Mouse (Mus musculus): Measurements from ENCODE around the gene Pabpn1l. TPM values are rescaled to one million over a fixed set of nuclear protein-coding genes. Genes with fewer than 3 reads are reported as not detected.
"Not testable (repeated sequence)": the region's sequence is repeated elsewhere in the genome, so short reads cannot be mapped to it uniquely, and the experiment has no call there.

Gene Pabpn1l
- polyA plus RNA-seq, 1 experiment from 2014 or later = not detected

DNA sequence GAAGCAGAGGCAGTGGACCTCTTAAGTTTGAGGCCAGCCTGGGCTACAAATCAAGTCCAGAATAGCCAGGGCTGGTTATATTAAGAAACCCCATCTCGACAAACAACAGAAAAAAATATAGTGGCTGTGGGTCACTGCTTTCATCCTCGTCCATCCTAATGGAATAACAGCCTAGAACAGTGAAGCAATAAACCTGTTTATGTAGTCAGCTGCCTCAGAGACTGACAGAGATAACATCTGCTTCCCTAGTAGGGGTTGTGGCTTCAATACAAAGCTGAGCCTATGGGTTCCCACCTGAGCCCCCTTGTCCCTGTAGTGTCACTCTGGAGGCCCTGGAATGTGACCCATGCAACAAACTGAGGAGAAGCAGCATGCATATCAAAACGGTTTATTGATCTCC lies 48.3 kb downstream of the Pabpn1l start:
- 60% methylated on average over 3 of the region's 3 CpGs for WGBS (ENCODE audit: insufficient replicate concordance)
- H3K9me3 ChIP-seq (replicated peaks; ENCODE audit: control insufficient read depth, low read length) = no peaks in the 10 kb centered on the region
- H3K36me3 ChIP-seq (ENCODE audit: control insufficient read depth, insufficient read depth, low read length) = peaks cover 34% of the 10 kb centered on the region
- peak overlapping the region; percentile 59; the same call in 1 of the 2 replicates for H3K27ac ChIP-seq (ENCODE audit: low read depth, low read length)
- H3K4me1 ChIP-seq (ENCODE audit: control insufficient read depth, insufficient read depth, low read length) = peaks cover 37% of the 10 kb centered on the region
- H3K27me3 ChIP-seq (ENCODE audit: control insufficient read depth, insufficient read depth, low read length) = no peaks in the 10 kb centered on the region
- H3K4me3 ChIP-seq (ENCODE audit: low read depth, low read length) = no peak overlapping the region
- no peak overlapping the region for H3K9ac ChIP-seq (ENCODE audit: low read depth, low read length)
- peak overlapping the region; percentile 88; the same call in 1 of the 2 replicates for H3K4me2 ChIP-seq
- ATAC-seq (replicated peaks; ENCODE audit: insufficient number of reproducible peaks, low FRiP score, low TSS enrichment) = no peak

DNA sequence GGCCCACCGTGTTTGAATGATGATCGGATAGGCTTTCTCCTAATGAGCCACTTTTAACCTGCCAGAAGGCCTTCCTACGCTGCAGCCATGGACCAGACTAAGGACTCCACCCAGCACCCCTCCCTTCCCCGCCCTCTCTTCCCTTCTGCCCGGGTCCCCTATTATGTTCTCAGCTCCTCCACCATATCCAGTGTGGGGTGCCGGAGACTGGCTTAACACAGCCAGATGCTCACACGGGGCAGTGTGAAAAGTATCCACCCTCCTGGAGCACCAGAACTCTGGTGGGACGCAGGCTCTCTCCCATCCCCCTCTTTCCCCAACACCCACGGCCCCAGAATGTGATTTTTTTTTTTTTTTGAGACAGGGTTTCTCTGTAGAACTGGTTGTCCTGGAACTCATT lies 49.0 kb downstream of the Pabpn1l start:
- Histone ChIP-seq H3K27me3 (ENCODE audit: control insufficient read depth, insufficient read depth, low read length) (no peaks in the 10 kb centered on the region), H3K4me1 (ENCODE audit: control insufficient read depth, insufficient read depth, low read length) (peaks cover 40% of the 10 kb centered on the region), H3K36me3 (ENCODE audit: control insufficient read depth, insufficient read depth, low read length) (peaks cover 34% of the 10 kb centered on the region), H3K4me3 (ENCODE audit: low read depth, low read length) (no peak overlapping the region), H3K4me2 (no peak overlapping the region), H3K27ac (ENCODE audit: low read depth, low read length) (no peak overlapping the region), H3K9ac (ENCODE audit: low read depth, low read length) (no peak overlapping the region), H3K9me3 (replicated peaks; ENCODE audit: control insufficient read depth, low read length) (no peaks in the 10 kb centered on the region)
- ATAC-seq (replicated peaks; ENCODE audit: insufficient number of reproducible peaks, low FRiP score, low TSS enrichment) = no peak
- 64% methylated on average over 9 of the region's 9 CpGs for WGBS (ENCODE audit: insufficient replicate concordance)

DNA sequence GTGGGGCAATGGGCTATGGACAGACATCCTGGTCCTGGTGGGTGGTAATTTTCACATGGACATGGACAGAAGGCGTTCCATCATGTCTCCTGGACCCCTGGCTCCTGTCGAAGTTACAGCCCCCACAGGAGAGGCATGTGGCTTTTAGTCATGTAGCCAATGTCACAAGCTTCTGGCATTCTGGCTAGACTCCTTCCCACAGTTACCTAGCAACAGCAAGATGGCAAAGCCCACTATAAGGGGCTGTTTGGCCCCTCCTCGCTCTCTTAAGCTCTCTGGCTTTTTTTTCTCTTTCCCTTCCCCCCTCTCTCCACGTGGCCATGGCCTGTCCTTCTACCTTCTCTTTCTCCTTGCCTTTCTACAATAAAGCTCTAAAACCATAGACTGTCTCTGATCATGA lies 49.4 kb downstream of the Pabpn1l start:
- H3K4me1 ChIP-seq (ENCODE audit: control insufficient read depth, insufficient read depth, low read length) = peaks cover 41% of the 10 kb centered on the region

DNA sequence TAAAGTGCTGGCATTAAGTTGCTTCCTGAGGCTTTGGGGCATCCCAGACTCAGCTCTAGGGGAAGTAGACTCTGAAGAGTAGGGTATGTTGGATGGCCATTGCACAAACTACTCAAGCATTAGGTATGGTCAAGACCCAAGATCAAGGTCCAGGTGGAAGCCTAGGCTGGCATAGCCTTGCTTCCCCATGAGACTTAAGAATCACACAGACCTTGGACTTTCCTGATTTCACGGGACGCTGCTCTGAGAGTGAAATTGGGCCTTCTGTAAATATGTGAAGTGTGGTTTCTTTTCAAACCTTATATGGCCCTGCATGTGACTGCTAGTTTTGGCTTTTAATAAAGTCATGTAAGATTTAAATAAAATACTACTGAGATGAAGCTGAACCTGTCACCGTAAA lies 49.8 kb downstream of the Pabpn1l start:
- Histone ChIP-seq H3K27me3 (ENCODE audit: control insufficient read depth, insufficient read depth, low read length) (no peaks in the 10 kb centered on the region), H3K4me1 (ENCODE audit: control insufficient read depth, insufficient read depth, low read length) (peaks cover 41% of the 10 kb centered on the region), H3K9me3 (replicated peaks; ENCODE audit: control insufficient read depth, low read length) (no peaks in the 10 kb centered on the region), H3K4me3 (ENCODE audit: low read depth, low read length) (no peak overlapping the region), H3K27ac (ENCODE audit: low read depth, low read length) (no peak overlapping the region), H3K36me3 (ENCODE audit: control insufficient read depth, insufficient read depth, low read length) (peaks cover 34% of the 10 kb centered on the region), H3K4me2 (no peak overlapping the region), H3K9ac (ENCODE audit: low read depth, low read length) (no peak overlapping the region)
- 98% methylated on average over 3 of the region's 3 CpGs for WGBS (ENCODE audit: insufficient replicate concordance)
- no peak for ATAC-seq (replicated peaks; ENCODE audit: insufficient number of reproducible peaks, low FRiP score, low TSS enrichment)

More for the DNA sequence above, 49.4 kb downstream of the Pabpn1l start:
- ATAC-seq (replicated peaks; ENCODE audit: insufficient number of reproducible peaks, low FRiP score, low TSS enrichment); H3K4me3 ChIP-seq (ENCODE audit: low read depth, low read length); H3K9ac ChIP-seq (ENCODE audit: low read depth, low read length); H3K27ac ChIP-seq (ENCODE audit: low read depth, low read length); H3K9me3 ChIP-seq (replicated peaks; ENCODE audit: control insufficient read depth, low read length); H3K27me3 ChIP-seq (ENCODE audit: control insufficient read depth, insufficient read depth, low read length); H3K4me2 ChIP-seq: not testable (repeated sequence)
- WGBS (ENCODE audit: insufficient replicate concordance) = 53% methylated on average over 4 of the region's 4 CpGs
- H3K36me3 ChIP-seq (ENCODE audit: control insufficient read depth, insufficient read depth, low read length) = peaks cover 34% of the 10 kb centered on the region

DNA sequence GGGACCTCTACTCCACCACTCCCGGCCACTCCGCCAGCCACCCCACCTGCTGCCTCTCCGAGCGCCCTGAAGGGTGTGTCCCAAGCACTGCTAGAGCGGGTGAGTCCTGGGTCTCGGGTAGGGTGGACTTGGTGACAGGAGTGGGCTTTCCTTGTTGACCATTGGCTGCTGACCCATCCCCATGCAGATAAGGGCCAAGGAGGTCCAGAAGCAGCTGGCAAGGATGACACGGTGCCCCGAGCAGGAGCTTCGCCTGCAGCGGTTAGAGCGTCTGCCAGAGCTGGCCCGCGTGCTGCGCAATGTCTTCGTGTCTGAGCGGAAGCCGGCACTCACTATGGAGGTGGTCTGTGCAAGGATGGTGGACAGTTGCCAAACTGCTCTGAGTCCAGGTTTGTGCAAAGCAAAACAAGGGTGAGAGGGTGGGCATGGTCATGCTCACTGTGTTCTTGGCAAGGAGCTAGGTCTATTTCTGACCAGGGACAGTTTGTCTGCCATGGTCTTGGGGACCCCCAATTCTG lies 50.7 kb downstream of the Pabpn1l start:
- no peak for ATAC-seq (replicated peaks; ENCODE audit: insufficient number of reproducible peaks, low FRiP score, low TSS enrichment)
- Histone ChIP-seq H3K27me3 (ENCODE audit: control insufficient read depth, insufficient read depth, low read length) (no peaks in the 10 kb centered on the region), H3K36me3 (ENCODE audit: control insufficient read depth, insufficient read depth, low read length) (peaks cover 34% of the 10 kb centered on the region), H3K4me2 (no peak overlapping the region), H3K4me1 (ENCODE audit: control insufficient read depth, insufficient read depth, low read length) (peaks cover 43% of the 10 kb centered on the region), H3K9ac (ENCODE audit: low read depth, low read length) (no peak overlapping the region), H3K4me3 (ENCODE audit: low read depth, low read length) (no peak overlapping the region), H3K27ac (ENCODE audit: low read depth, low read length) (no peak overlapping the region), H3K9me3 (replicated peaks; ENCODE audit: control insufficient read depth, low read length) (no peaks in the 10 kb centered on the region)
- 91% methylated on average over 17 of the region's 17 CpGs for WGBS (ENCODE audit: insufficient replicate concordance)

DNA sequence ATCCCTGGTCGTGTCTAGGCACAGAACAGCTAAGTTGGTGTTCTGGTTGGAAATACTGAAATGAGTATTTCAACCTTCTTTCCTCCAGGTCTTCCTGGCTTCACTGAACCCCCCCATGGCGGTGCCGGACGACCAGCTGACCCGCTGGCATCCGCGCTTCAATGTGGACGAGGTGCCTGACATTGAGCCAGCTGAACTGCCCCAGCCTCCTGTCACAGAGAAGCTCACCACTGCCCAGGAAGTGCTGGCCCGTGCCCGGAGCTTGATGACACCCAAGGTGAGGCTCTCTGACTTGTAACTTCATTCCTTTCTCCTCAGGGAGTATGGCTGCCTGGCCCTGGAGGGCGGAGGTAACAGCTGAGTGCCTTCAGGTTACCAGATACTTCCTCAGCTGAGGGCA lies 51.4 kb downstream of the Pabpn1l start:
- H3K36me3 ChIP-seq (ENCODE audit: control insufficient read depth, insufficient read depth, low read length) = peaks cover 34% of the 10 kb centered on the region
- no peak for ATAC-seq (replicated peaks; ENCODE audit: insufficient number of reproducible peaks, low FRiP score, low TSS enrichment)
- H3K27ac ChIP-seq (ENCODE audit: low read depth, low read length) = no peak overlapping the region
- H3K4me1 ChIP-seq (ENCODE audit: control insufficient read depth, insufficient read depth, low read length) = peaks cover 48% of the 10 kb centered on the region
- no peak overlapping the region for H3K9ac ChIP-seq (ENCODE audit: low read depth, low read length)
- WGBS (ENCODE audit: insufficient replicate concordance) = 93% methylated on average over 11 of the region's 11 CpGs
- no peak overlapping the region for H3K4me2 ChIP-seq
- no peak overlapping the region for H3K4me3 ChIP-seq (ENCODE audit: low read depth, low read length)
- no peaks in the 10 kb centered on the region for H3K9me3 ChIP-seq (replicated peaks; ENCODE audit: control insufficient read depth, low read length)
- no peaks in the 10 kb centered on the region for H3K27me3 ChIP-seq (ENCODE audit: control insufficient read depth, insufficient read depth, low read length)

DNA sequence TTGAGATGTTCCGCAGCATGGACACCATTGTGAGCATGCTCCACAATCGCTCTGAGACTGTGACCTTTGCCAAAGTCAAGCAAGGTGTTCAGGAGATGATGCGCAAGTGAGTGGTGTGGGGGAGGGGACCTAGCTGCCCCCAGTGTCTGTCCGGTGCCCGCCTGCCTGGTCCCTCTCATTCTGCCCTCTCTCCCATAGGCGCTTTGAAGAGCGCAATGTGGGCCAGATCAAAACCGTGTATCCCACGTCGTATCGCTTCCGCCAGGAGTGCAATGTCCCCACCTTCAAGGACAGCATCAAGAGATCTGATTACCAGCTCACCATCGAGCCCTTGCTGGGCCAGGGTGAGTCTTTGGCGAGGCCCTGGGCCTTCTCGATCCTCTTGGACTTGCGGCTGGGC lies 52.5 kb downstream of the Pabpn1l start:
- Histone ChIP-seq H3K4me2 (peak overlapping the region; percentile 88), H3K4me3 (ENCODE audit: low read depth, low read length) (no peak overlapping the region; the same call in 1 of the 2 replicates), H3K36me3 (ENCODE audit: control insufficient read depth, insufficient read depth, low read length) (peaks cover 34% of the 10 kb centered on the region), H3K9me3 (replicated peaks; ENCODE audit: control insufficient read depth, low read length) (no peaks in the 10 kb centered on the region), H3K27ac (ENCODE audit: low read depth, low read length) (no peak overlapping the region), H3K9ac (ENCODE audit: low read depth, low read length) (no peak overlapping the region), H3K27me3 (ENCODE audit: control insufficient read depth, insufficient read depth, low read length) (no peaks in the 10 kb centered on the region), H3K4me1 (ENCODE audit: control insufficient read depth, insufficient read depth, low read length) (peaks cover 37% of the 10 kb centered on the region)
- 95% methylated on average over 16 of the region's 16 CpGs for WGBS (ENCODE audit: insufficient replicate concordance)
- no peak for ATAC-seq (replicated peaks; ENCODE audit: insufficient number of reproducible peaks, low FRiP score, low TSS enrichment)

Small RNA genes lying within 50 kb of the gene (microRNA-seq; reads per million reads assigned to microRNA genes)
- gene Mir6396 (ENCODE audit: borderline number of aligned reads) = not detected

Other genes starting within 250 kb of the Pabpn1l start
- 22.2 and 26.8 TPM in 2 replicates for gene Zc3h18, start 246.1 kb downstream of the Pabpn1l start, polyA plus RNA-seq (2014; fragmentation: Nextera tagmentation; extraction: Ambion mirVana)
- not detected in 2 replicates for gene Il17c, start 200.7 kb downstream of the Pabpn1l start, polyA plus RNA-seq (2014; fragmentation: Nextera tagmentation; extraction: Ambion mirVana)
- 169 and 174 TPM in 2 replicates for gene Cyba, start 189.8 kb downstream of the Pabpn1l start, polyA plus RNA-seq (2014; fragmentation: Nextera tagmentation; extraction: Ambion mirVana)
- gene Mvd, start 179.3 kb downstream of the Pabpn1l start, polyA plus RNA-seq (2014; fragmentation: Nextera tagmentation; extraction: Ambion mirVana) = 28.0 and 29.0 TPM in 2 replicates
- 3.0 and 4.2 TPM in 2 replicates for gene Snai3, start 162.0 kb downstream of the Pabpn1l start, polyA plus RNA-seq (2014; fragmentation: Nextera tagmentation; extraction: Ambion mirVana)
- gene Rnf166, start 146.7 kb downstream of the Pabpn1l start, polyA plus RNA-seq (2014; fragmentation: Nextera tagmentation; extraction: Ambion mirVana) = 28.1 and 34.4 TPM in 2 replicates
- gene Ctu2, start 146.6 kb downstream of the Pabpn1l start, polyA plus RNA-seq (2014; fragmentation: Nextera tagmentation; extraction: Ambion mirVana) = 35.2 and 39.0 TPM in 2 replicates
- 17.4 and 19.4 TPM in 2 replicates for gene Piezo1, start 71.4 kb downstream of the Pabpn1l start, polyA plus RNA-seq (2014; fragmentation: Nextera tagmentation; extraction: Ambion mirVana)
- 29.5 and 30.4 TPM in 2 replicates for gene Cdt1, start 54.7 kb downstream of the Pabpn1l start, polyA plus RNA-seq (2014; fragmentation: Nextera tagmentation; extraction: Ambion mirVana)
- gene Aprt, start 45.8 kb downstream of the Pabpn1l start, polyA plus RNA-seq (2014; fragmentation: Nextera tagmentation; extraction: Ambion mirVana) = 250 and 262 TPM in 2 replicates
- 11.4 and 12.3 TPM in 2 replicates for gene Galns, start 11.3 kb downstream of the Pabpn1l start, polyA plus RNA-seq (2014; fragmentation: Nextera tagmentation; extraction: Ambion mirVana)
- 49.8 and 60.0 TPM in 2 replicates for gene Trappc2l, start 11.1 kb downstream of the Pabpn1l start, polyA plus RNA-seq (2014; fragmentation: Nextera tagmentation; extraction: Ambion mirVana)
- gene Cbfa2t3, start 76.4 kb upstream of the Pabpn1l start, polyA plus RNA-seq (2014; fragmentation: Nextera tagmentation; extraction: Ambion mirVana) = 5.2 and 5.4 TPM in 2 replicates
- 15.4 and 17.5 TPM in 2 replicates for gene Acsf3, start 152.7 kb upstream of the Pabpn1l start, polyA plus RNA-seq (2014; fragmentation: Nextera tagmentation; extraction: Ambion mirVana)
- 0.42 and 0.67 TPM in 2 replicates for gene Cdh15, start 225.2 kb upstream of the Pabpn1l start, polyA plus RNA-seq (2014; fragmentation: Nextera tagmentation; extraction: Ambion mirVana)